11 mouse cellular contexts compared by ENCODE assay signal in the genomic region with DNA sequence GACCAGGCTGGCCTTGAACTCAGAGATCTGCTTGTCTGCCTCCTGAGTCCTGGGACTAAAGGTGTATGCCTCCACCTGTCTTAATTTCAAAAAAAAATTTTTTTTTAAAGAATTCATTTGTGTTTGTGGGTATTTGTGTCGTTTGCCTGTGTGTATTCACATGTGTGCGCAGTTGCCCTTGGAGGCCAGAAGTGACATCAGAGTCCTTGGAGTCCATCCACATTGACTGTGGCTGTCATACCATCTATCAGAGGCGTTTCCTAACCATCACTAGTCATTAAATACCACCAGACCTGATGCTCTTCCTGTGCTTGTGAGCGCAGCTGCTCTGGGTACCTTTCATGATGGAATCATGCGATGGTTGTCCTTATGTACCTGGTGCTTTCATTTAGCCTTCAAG. TPM values are rescaled to one million over a fixed set of nuclear protein-coding genes. Genes with fewer than 3 reads are reported as not detected.
DNase-seq lines count a peak whose midpoint lies in the region.
"Had no signal": no experiment of that assay in that cellular context is flagged by ENCODE, and none has a peak within 500 bp of the region (broad histone marks: within the 10 kb centered on the region; RNA-seq: fewer than 3 reads in every experiment).

No protein-coding gene starts in this region.

- DNase-seq in adrenal gland, adult 8-10 months = peak; percentile 45
- no peak for DNase-seq in adrenal gland, postnatal 25 days
- peak; percentile 42 to 52 for DNase-seq in adrenal gland, postnatal 36 days
- DNase-seq in adrenal gland, postnatal 10 days = no peak
- DNase-seq: cerebellum, adult 11 months; cerebellum, adult 18-20 months; cerebellum, adult 8-10 months; cerebellum, adult 9-11 months; cerebellum, postnatal 14 days; cerebellum, postnatal 36 days; embryo, embryonic 11 days had no signal

RNA-seq across cellular contexts. Expression of a gene that starts 28.0 kb away (rescaled TPM):
- total RNA-seq in adrenal gland, adult 8-10 months (2022) = 10 to 100 TPM in 1 of 4 experiments, 1 to 10 TPM in 3; 7.2 to 10.2 (median 8.1) TPM
- 6.8 and 10.8 TPM in 2 replicates for total RNA-seq in adrenal gland, postnatal 25 days (2021)
- total RNA-seq in adrenal gland, postnatal 36 days (2021) = 1 to 10 TPM; 5.8 to 7.6 TPM
- 1 to 10 TPM; 4.6 to 6.8 TPM for total RNA-seq in adrenal gland, postnatal 10 days (2021)

Comparison
In these comparisons a context has a peak if more than half of its experiments do, and no peak if none do; other contexts are left out.
1. DNase-seq: peak in adrenal gland, adult 8-10 months (single experiment) and adrenal gland, postnatal 36 days (2 of 2); none in adrenal gland, postnatal 25 days (single experiment) and adrenal gland, postnatal 10 days (single experiment).